Mouse (Mus musculus): ENCODE measurements around the gene Sfxn2.

DNA sequence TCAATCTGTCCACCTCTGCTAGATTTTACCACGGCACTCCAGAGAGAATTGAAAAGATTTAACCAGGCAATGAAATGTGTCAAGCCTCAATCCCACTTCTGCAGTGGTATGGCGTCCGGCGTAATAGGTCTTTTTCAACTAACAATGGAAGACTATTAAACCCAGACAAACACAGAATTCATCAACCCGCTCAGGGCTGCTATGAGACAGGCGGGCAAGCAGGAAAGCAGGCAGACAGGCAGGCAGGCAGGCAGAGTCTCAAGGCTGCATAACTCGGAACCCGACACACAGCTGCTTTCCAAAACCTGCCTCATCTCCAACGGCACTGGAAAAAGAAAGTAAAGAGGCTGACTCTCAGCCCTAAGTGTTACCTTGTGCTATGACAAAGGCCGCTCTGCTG lies 25.1 kb upstream of the Sfxn2 start:
- no peak for TF ChIP-seq POLR2A (IDR thresholded peaks at IDR 0.05; ENCODE audit: control insufficient read depth, extremely low read depth, insufficient read depth, low read length, poor library complexity)
- TF ChIP-seq CTCF (IDR thresholded peaks at IDR 0.05; ENCODE audit: borderline replicate concordance, control insufficient read depth, extremely low read depth, insufficient read depth, low read length, poor library complexity): no peak

Data from thymus, adult 2 months (tissue).